Mouse (Mus musculus) spleen, postnatal 36 days (tissue): ENCODE data around the gene 4930550C14Rik.

Experiments
- DNase-seq, 2 experiments: peaks; one replicate each; pipeline ENCODE4 v3.0.0; 2022; ENCODE audit warnings: low spot score in 2 of 2, mixed read lengths in 1 of 2

Gene 4930550C14Rik

DNA sequence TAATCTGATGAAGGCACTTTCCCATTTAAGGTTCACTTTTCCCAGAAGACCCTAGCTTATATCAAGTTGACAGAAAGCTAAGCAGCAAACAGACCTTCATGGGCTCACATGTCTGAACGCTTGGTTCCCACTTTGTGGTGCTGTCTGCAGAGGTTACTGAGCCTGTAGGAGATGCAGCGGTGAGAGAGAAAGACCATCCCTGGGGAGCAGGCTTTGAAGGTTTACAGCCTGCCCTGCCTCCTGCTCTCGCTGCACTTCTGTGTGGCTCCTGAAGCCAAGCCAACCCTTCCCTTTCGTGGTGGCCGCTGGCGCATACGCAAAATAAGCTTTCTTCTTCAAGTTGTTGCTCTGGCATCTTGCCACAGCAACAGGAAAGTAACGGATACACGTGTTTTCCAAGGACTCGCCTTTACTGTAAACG is at the start of gene 4930550C14Rik:
TSS of gene 4930550C14Rik (plus strand) at position 35 of the 421 bp plus-strand sequence.
- no peak for DNase-seq

DNA sequence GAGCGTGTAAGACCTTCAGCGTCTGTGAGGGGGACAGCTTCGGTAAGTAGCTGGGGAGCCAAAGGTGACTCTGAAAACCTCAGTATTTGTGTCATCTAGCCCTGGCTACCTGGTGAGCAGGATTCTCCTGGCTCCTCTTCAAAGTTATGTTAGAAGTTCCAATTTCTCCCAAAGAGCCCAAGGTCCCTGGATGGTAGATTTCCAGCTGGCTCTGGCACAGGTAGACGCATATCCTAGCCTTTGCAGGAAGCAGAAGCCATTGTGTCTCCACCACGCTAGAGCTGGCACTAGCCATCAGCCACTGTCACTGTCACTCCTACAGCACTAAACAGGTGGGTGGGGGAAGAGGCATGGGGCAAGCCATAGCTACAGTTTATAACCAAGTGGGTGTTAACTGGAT is 49.0 kb upstream of the 4930550C14Rik start:
- DNase-seq, result no peak

DNA sequence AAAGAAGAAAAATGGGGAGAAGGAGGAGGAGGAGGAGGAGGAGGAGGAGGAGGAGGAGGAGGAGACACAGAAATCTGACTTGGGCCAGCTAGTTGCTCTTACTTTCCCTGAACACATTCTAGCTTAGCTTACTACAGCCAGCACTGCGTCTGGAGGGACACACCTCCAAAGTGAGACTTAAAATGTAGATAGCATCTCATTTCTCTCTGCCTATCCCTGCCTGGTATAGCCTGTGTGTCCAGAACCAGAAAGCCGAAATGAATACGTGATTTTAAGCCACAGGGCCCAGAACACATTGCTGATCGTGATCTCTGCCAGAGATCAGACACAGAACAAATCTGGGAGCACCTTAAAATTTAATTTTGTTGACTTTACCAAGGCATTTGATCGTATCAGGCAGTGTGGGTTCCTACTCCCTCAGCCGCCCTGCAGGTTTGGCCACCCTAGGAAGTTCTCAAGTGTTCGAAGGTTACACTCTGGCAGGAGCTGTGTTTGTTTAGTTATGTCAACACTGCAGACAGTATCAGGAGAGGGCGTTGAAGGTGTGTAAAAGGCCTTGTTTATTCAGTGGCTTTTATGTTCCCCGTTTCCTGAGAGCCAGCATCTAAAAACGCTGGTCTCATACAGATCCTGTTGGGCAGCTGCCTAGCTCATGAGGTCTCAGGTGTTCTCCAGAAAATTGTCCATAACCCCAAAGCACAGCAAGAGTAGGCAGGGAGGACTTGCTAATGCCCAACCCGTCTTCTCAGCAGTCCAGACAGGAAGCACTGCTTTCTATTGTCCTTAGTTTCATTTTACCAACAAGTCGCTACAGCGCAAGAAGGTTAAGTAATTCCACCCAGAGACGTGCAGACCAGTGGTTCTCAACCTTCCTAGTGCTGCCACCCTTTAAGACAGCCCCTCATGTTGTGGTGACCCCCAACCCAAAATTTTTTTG is 45.6 kb upstream of the 4930550C14Rik start:
- no peak for DNase-seq

DNA sequence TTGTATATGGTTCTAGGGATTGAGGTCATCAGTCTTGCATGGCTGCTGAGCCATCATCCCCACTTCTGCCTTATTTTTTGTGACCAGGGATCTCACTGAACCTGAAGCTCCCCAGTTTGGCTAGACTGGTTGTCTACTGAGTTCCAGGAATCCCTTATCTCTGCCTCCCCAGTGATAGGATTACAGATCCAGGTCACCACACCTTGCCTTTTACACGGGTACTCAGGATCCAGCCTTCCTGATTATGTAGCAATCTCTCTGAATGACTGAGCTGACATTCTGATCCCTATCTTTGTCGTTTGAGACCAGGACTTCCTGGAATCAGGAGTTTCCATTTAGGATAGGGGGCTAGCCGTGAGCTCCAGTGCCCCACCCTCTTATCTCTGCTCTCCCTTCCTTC is 30.8 kb upstream of the 4930550C14Rik start:
- no peak for DNase-seq

DNA sequence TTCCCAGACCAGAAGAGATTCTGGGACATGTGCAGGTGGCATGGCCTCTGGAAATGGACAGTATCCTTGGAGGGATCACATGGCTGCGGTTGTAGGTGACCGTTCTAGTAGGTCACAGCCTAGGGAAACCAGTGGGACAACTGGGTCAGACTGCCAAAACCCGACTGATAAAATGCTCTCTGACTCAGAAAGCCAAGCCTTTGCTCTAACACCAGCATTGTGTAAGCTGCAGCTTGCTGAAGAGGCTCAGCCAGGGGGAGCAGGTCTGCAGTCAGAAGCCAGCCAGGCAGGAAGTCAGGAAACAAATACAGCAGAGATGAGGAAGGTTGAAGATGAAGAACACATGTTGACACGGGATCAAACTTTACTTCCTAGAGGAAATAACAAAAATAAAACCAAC is 26.2 kb upstream of the 4930550C14Rik start:
- DNase-seq, result no peak

DNA sequence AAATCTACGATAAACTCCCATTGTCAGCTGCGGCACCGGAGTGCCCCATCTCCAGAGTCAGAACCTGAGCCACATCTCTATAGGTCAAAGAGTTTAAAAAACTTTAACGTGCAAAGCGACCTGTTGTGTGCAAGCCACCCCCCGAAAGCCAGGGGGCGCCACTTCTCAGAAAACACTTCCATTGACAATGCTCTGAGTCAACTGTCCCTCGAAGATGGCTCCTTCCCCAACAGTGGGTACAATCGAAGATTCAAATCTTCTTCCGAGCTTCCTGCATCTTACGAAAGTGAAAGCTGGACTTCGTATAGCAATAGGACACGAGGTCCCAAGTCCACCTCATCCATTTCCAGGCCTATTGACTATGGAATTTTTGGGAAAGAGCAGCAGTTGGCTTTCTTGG is 25.3 kb upstream of the 4930550C14Rik start:
- no peak for DNase-seq

DNA sequence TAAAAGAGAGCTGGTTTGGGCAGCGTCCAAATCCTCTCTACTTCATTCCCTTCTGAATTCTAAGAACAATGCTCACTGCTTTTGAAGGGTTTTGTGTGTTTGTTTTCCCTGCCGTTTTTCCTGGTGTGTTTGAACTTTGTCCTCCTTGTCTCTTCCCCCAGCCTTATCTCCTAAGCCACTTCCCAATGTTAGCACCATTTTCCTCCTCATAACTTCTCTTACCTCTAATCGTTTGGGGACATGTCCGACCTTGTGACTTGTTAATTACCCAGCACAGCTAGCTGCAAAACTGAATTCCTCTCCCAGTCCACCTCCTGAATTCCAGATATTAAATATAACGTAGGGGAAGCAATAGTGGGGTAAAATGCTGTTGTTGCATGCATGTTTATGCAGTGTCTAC is 24.5 kb upstream of the 4930550C14Rik start:
- DNase-seq, result no peak

DNA sequence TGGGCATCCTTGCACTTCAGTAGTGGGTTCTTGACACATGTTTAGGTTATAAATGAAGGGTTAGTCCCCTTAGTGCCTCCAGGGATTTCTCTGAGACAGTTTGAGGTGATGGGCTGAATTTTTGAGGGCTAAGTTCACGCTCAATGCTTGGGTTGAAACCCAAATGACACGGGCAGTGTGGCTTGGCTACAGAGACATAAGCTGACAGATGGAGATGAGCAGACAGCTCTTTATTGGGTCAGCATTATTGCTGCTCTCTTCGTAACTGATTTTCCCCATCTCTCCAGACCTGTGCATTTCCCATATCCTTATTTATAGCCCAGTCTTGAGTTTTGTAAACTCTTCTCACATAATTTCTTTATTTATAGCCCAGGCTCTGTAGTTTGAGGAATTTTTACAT is 24.0 kb upstream of the 4930550C14Rik start:
- DNase-seq, result no peak

DNA sequence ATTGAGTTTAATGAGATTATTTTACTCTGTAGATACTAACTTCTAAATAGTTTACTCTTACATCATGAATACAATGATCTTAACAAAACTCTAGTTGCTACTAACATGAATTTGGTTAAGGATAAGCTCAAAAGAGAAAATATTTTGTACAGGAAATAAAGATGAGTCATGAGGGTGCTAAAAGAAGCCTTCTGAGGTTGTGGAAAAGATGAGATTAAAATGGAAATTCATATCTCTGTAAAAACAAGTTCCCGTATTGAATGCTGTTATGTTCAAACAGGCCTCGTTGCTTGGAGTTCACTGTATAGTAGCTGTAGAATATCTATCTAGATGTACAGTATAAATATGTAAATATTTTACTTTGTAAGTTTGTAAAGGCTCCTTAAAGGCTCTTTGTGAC is 21.5 kb upstream of the 4930550C14Rik start:
- DNase-seq, result no peak

DNA sequence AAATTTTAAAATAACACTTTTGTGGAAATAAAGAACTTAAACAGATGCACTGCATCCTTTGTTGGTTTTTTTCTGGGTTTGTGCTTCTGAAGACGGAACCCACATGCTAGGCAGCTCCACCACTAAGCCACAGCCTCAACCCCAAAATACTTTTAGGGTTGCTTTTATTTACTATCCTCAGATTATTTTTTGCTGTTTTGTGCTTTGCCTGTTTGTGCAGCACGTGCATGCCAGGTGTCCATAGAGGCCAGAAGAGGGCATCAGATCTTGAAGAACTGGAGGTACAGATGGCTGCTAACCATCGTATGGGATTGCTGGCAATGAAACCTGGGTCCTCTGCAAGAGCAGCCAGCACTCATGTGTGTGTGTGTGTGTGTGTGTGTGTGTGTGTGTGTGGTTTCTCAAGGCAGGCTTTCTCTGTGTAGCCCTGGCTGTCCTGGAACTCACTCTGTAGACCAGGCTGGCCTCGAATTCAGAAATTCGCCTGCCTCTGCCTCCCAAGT is 21.0 kb upstream of the 4930550C14Rik start:
- no peak for DNase-seq

DNA sequence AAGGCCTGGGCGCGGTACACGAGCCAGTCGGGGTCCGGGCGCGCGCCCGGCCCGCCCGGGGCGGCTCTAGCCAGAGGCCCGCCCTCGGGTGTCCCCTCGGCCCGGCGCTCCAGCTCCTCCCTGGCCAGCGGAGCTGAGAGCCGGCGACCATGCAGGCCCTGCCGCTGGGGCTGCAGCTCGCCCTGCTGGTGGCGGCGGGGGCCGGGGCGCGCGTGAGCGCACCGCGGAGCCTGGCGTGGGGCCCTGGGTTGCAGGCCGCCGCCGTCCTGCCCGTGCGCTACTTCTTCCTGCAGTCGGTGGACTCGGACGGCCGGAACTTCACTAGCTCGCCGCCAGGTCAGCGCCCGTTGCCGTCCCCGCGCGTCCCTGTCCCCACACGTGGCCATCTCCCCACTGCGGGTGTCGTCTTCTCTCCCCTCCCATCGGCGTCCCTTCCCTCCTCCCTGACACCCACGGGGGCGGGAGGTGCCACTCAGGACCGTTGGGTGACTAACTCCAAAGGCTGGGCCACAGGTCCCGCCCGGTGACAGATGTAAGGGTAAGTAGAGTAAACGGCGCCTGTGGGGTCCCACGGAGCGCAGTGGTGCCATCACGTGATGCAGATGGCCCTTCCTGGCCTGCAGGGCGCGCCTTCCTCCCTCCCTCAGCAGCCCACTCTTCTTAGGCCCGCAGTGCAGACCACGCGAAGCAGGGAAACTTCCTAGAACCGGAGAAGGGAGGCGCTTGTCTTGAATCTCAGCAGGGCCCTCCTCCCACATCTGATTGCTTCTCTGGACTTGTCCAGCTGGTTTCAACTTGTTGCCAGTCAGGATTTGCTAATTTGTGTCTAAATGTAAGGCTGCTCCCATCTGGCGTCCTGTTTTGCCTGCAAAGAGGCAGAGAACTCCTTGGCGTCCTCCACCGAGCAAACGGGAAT is 17.9 kb upstream of the 4930550C14Rik start, which contains the start of gene Kdelc2:
TSS of gene Kdelc2 (plus strand) at position 75 of the 916 bp plus-strand sequence.
- peak; percentile 17 to 42 for DNase-seq

DNA sequence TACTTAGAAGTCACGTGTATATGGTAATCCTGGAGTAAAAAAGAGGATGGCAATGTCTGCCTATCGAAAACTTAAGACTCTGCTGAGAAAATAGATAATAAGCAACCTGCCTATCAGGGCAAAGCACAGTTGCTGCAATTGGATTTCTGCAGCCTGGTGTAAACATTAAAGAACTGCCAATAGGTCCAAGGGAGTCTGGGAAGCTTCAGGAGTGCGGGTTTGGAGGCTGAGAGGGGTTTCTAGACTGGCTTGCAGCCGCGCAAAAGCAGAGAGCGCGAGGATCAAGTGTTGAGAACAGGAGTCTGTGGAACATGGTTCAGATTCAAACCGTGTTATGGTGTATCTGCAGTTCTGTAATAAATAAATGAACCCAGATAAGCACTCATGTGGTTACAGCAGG is 17.3 kb upstream of the 4930550C14Rik start:
- DNase-seq, result no peak

DNA sequence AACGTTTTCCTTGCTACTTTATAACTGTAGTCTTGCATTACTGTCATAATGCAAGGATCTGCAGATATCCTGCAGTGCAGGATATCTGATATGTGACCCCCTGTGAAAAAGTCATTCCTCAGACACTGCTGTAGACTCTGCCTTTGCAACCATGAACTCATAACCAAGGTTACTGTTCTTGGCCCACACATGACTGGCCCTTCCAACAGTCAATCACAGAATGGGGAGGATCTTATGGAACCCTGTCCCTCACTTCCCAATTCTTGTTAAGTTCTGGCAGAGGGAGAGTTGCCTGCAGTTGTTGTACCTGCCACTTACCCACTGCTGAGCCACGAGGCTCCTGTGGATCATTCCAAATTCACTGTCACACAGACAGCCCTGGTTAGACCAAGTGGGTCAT is 14.7 kb upstream of the 4930550C14Rik start:
- DNase-seq, result no peak

DNA sequence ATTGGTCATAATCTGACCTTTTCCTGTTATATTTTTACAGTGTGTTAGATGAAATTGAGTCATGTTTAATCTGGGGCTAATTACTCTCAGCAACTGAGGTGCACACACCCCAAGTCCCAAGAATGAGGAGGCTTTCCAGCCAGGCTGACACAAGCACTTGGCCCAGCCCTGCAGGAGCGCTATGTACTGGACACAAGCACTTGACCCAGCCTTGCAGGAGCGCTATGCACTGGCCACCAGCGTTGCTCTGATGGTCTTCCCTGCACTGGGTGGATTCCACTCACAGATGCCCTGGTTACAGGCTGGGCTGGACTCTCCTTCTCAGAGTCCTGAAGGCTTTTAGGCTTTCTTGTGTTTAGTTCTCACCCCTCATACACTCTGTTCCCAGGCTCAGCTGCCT is 13.0 kb upstream of the 4930550C14Rik start:
- no peak for DNase-seq

DNA sequence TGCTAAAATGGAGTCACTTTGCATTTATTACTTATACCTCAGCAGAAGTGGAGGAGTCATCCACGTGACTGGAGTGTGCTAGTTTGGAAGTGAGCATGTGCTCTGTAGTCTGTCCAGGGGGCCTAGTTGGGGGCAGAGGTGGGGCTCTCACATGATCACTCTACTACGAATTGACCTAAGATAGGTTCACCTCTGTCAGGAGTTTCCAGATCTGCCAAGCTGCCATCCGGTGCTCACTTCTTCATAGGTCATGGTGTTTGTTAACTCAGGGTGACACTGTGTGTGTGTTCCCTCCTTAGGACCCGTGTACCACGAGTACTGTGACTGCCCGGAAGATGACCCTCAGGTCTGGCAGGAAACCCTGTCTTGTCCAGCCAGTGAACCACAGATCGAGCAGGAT is 12.0 kb upstream of the 4930550C14Rik start:
- no peak for DNase-seq

DNA sequence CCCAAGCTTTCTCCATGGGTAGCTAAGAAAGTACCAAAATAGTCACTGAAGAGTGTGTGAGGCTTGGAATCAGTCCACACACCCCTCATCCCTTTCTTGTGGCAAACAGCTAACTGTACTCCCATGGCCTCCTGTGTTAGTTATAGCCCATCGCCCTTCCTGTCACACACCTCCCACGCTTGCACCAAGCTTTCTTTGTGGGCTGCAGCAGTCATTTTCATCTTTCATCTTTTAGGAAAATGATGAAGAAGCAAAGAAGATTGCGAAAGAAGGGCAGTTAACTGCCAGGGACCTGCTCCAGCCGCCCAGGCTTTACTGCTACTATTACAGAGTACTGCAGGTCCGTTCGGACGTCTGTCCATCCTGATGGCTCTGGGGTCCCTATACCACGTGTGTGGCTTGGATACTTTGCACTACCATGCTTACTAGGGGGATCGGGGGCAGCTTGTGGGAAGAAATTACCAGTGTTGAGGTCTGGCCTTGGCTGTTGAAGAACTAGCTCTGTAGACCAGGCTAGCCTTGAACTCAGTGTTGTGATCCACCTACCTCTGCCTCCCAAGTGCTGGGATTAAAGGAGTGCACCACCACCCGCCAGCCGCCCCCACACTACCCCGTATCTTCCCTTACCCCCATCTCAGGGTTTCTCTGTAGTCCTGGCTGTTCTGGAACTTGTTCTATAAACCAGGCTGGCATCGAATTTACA is 4.3 kb upstream of the 4930550C14Rik start:
- no peak for DNase-seq

DNA sequence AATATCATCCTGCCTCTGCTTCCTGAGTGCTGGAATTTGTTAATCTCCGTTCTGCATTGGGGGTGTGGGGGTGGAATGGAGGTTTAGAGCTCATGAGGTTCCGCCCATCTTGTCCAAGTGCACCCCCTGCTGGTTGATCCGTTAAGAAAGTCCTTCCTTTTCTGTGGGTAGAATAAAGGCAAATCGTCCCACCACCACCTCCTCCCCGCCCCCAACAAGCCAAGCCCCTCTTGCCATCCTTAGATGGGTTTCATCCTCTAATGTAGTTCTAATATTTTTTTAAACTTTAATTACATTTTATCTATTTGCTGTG is 3.8 kb upstream of the 4930550C14Rik start:
- peak; percentile 15 to 52 for DNase-seq

DNA sequence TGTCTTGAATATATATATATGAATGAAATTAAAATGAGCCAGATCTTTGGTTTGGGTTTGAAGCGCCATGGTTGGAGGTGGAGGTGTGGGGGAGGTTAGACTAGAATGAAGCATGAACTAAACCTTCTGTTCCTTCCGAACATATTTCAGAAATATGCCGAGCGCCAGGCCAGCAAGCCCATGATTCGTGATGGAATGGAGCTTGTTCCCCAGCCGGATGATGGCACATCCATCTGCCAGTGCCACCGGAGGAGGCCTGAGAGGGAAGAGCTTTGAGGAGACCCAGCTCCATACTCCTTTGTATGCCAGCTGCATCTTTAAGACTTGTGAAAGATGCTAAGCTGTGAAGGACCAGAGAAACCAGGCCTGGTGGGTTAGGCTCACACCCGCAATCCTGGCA is 2.6 kb upstream of the 4930550C14Rik start:
- DNase-seq, result no peak

DNA sequence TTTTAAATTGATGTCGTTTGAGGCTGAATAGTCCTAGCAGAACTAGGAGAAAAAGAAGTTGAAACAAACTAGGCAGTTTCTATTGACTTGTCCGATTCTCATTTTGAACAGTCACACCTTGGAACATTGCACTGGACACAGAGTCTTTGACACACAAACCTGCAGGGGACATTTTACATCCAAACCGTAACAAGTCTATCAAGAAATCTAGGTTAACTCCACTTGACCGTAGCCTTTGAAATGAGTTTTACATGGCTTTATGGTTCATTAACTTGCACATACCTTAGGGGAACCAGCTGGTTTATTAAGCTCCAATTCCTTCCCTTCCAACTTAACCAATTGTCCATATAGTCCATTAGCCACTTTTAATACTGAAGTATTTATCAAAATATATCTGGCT is 1.4 kb upstream of the 4930550C14Rik start:
- DNase-seq, result no peak

DNA sequence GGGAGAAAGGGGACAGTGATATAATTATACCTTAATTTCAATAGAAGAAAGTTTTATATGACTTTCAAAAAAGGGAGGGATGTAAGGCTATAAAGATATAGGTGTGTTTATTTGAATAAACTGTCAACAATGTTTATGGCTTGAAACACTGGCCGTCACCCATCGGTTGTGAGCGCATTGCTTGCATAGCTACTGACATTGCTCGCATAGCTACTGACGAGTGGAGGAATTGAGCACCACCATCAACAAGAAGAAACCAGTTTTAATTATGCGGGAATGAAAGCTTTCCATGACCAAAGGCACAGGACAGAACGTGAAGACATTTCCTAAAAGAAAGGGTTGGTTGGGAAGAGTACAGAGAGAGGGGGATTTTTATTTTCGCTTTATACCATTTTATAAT is 979 bp upstream of the 4930550C14Rik start:
- DNase-seq, result no peak

DNA sequence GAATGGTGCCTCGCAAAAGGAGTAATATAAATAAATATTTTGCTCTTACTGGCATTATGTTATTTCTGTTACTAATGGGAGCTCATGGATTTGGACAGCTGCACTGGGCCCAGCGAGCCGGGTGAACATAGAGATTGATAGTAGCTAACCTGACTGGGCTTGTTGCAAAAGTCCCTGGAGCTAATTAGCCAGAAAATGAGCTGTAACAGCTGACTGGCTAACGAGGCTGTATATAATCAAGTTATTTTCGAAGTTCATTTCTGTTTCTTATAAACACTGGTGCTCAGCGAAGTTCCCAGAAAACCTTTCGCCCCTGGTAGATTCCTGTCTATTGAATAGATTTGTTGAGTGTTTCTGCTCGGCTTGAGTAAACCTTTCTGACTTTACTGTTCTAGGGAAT is 866 bp downstream of the 4930550C14Rik start:
- DNase-seq, result no peak
